Mouse (Mus musculus) cerebellum, adult 11 months (tissue): ENCODE data around the gene Focad.

ENCODE experiments used
- DNase-seq: peaks from one replicate; pipeline ENCODE4 v3.0.0; 2022

The Focad gene

DNA sequence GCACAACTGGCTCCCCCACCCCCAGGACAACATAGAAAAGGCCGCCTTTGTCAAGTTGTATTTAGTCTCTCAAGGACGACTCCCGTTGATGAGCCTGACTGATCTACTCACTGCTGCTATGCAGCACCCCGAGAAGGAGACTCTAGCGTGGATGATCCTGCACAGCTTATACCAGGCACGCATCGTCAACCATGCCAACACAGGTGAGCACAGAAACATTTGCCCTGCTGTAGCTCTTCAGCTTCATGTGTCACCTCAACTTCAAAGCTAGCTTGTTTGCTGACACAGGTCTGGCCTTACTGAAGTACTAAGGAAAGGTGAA is 306.5 kb downstream of the Focad start:
- no peak for DNase-seq

DNA sequence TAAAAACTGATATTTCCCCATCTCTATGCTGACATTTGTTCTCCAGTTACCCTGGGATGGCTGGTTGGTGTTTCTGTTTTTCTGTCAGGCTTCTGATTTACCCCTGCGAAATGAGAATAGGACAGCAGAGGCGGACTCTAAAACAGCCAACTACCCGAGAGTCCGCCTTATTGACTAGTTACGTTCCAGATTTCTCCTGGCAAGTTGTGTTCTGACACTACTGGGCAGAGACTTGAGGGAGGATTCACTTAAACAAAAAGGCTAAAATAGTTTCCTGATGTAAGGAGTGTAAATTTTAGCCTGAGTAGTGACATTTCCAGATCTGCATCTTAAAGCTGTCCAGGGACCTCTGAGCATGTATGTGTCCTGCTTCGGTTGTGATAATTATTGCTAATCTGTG is 308.5 kb downstream of the Focad start:
- no peak for DNase-seq

- no peak for DNase-seq
Observed at GRCm38 (mm10) chr4:88406887-88407696, 312.7 kb downstream of the Focad start.

DNA sequence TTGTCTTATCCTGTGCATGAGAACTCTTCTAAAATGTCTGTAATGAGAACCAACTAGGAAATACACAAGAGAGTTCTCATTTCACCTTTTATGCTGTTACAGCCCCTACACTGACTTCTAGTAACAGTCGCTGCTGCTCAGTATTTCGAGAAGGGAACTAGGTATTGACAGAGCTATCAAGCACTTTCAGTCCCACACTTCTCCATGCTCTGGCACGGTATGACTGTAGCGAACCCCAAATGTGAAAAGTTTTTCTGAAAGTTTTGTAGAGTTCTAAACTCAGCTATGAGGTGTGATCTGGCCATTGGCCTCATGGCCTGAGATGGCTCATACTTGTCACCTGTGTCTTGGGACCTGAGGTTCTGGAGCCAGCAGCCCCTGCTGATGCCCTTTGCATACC is 314.9 kb downstream of the Focad start:
- no peak for DNase-seq

DNA sequence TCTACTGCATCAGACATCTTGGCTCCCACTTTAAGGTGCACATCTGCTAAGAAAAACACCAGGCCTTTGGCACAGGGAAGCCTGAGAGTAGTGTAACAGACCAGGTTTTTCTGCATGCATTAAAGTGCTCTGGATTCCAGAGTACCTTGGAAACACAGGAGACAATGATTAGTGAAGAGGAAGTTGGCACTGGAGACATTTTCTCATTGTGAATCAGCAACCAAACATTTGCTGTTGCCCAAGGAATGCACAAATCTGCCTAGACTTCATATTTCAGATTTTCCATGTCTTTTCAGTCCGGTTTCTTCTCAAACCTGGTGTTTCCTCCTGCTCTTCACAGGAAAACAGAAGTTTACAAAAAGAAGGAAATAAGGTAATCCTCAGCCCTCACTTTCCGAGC is 317.9 kb downstream of the Focad start:
- no peak for DNase-seq

DNA sequence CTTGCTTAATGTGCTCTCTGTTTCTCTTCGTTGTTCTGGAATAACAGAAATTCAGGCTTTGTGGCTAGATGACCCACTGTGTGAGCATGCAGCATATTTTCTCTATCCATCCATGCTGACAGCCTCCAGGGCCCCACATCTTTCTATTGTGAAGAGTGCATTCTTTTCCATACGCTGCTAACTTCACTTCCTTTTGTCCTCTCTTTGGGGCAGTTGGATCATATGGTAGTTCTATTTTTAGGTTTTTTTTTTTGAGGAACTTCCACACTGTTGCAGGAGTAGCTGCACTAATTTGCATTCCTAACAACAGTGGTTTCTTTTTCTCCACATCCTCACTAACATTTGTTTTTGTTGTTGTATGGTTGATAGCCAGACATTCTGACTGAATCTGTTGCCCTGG is 320.6 kb downstream of the Focad start:
- DNase-seq, result no peak

DNA sequence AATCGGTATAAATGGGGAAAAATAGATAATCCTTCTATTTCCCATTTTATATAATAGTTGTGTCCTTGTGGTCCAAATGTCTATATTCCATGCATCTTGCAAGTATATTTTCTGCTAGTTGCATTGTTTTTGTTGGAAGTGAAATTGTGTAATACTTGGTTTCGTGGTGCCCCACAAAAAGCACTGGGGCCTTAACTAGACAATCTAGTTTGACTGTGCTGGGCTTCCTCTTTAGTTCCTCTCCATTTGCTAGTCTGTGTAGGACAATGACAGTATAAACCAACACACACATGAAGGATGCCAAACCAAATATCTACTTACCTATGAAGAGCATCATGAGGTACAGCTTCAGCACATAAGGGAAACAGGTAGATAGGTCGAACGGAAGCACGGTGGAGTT is 324.9 kb downstream of the Focad start:
- DNase-seq, result no peak

GRCm38 (mm10) chr4:88424563-88424962 is 330.1 kb downstream of the Focad start:
- no peak for DNase-seq

DNA sequence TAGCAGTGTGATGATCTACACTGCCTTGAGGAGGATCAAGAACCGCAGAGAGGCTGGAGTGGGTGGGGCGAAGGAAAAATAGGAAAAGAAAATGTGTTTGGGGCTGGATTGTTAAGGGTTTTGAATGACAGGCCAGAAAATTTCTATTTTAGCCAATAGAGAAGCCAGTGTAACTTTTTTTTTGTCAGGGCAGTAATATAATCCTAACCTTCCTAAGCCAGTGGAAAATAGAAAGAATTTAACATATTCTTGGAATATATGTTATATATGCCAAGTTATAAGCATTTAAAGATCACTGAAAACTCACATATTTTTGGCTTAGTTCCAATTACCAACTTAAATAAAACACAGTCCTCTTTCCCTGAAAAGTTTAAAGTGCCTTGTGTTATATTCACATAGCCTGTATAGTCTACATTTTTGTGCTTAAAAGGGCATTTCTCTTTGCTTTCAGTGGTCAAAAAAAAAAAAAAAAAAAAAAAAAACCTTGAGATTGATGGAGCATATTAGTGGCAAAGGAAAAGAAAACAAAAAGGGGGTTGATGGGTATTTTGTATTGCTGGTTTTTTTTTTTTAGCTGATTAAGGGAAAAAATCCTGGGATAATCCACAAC is 333.3 kb downstream of the Focad start:
- no peak for DNase-seq

- no peak for DNase-seq
Observed at GRCm38 (mm10) chr4:88432412-88433024, 338.1 kb downstream of the Focad start.

DNA sequence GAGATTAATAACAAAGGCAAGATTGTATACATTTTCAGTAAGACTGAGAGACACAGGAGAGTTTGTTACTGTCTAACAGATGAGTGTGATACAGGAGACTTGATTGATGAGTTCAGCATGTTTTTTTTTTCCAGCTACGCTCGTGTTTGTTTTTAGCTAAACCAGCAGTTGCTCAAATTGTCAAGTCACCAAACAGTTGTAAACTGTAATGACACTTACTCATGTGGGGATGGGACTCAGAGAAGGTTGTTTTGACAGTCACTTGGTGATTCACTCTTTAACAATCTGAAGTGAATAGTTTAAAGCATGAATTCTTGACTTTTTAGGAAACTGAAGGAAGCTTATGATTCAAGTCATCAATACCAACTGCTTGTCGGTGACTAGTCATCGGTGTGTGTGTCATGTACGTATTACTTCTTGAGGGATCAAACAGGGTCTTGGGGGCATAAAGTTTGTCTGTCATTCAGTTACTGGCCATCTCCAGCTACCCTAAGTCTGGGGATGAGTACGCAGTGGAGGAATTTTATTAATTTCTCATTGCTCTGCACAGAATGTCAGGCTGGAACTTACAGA is 342.2 kb downstream of the Focad start:
- no peak for DNase-seq

DNA sequence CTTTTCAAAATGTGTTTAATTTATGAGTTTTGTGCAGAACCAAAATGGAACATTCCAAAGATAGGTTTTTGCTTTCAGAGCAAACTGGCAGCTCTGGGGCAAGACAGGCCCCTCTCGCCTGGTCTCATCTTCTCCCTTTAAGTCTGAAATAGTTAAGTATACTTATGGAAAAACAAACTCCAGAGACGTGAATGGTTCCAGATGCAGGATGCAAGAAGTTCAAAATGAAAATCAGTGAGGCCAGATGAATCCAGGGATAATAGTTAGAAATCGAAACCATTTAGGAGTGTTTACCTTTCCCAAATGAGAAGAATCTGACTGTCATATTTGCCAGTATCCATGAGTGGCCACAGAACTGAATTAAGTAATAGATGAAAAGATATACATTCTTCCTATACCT is 342.7 kb downstream of the Focad start:
- no peak for DNase-seq

DNA sequence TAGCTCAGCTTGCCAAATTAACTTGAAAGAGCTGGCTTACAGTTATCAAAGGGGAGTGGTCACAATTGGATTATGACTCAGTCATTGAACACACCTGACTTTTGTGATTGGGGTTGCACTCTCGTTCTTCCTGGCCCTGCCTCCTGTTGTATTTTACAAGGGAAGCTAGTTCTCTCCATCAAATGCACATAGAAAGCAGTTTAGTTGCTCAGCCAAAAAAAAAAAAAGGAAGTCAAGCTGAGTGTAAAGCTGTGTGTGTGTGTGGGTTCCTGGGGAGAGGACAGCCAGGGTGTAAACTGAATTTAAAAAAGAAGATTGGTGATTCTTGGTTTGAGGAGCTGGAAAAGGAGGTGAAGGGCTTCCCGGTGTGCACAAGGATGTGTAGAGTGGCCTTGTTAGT is 343.5 kb downstream of the Focad start:
- DNase-seq, result no peak

GRCm38 (mm10) chr4:88438326-88438989 is 344.0 kb downstream of the Focad start, which contains the start of gene Hacd4:
Gene Hacd4 (minus strand): TSS chr4:88438928.
- DNase-seq, result no peak

DNA sequence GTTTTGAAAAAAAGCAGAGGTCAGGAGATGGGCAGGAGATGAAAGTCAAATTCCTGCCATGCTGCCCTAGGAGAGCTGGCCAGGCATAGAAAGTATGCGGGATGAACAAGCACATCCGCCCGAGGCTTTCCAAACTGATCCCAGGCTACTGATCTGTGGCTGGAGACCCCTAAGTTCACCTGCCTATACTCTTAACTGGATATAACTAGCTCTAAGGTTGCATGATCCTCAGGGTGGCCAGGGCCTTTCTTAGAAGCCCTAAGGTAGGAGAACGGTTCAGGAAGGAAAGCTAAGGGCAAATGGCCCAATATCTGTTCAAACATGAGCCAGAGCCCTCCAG is 344.5 kb downstream of the Focad start:
- no peak for DNase-seq

- no peak for DNase-seq
Observed at GRCm38 (mm10) chr4:88439669-88440123, 345.3 kb downstream of the Focad start.

- DNase-seq, result no peak
Observed at GRCm38 (mm10) chr4:88440814-88441213, 346.4 kb downstream of the Focad start.

DNA sequence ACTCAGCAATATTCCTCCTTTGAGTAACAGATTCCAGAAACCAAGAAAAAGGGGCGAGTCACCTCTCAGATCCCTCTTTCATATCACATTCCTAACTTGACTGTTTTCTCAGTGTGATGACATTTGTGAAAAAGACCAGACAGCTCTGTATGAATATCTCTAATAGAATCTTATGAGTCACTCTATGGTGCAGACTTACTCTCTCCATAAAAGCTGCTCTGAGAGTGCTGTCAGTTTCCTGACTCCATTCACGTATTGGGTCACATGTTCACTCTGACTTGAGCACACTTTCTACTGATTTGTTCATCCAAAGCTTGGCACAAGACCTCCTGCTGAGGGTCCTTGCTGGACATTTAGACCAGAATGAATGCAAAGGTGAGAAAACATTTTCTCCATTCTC is 354.5 kb downstream of the Focad start:
- no peak for DNase-seq

GRCm38 (mm10) chr4:88450087-88450765 is 355.8 kb downstream of the Focad start:
- DNase-seq, result no peak

DNA sequence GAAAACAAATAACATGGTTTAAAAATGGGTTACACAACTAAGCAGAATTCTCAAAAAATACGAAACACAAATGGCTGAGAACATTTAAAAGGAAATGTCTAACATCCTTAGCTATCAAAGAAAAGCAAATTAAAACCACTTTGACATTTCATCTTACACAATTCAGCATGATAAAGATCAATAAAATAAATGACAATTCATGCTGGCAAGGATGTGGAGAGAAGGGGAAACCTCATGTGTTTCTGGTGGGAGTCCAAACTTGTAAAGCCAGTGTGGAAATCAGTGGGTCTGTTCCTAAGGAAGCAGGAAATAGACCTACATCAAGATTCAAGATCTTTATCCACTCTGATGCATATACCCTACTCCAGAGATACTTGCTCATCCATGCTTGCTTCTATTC is 363.7 kb downstream of the Focad start:
- DNase-seq, result no peak

DNA sequence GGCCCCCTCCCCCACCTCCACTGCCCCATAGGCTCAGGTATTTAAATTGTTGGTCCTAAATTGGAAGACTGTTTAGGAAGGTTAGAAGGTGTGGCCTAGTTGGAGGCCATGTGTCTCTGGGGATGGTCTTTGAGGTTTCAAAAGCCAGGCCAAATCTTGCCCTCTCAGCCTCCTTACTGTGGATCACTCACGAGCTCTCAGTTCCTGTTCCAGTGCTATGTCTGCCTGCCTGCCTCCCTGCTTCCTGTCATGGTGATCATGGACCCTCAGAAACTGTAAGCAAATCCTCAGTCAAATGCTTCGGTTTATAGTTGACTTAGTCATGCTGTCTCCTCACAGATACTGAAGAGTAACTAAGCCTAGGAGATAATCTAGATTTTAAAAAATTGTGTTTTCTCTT is 364.2 kb downstream of the Focad start:
- no peak for DNase-seq
